Mouse (Mus musculus): ENCODE data around the gene Olfr267.
A peak's percentile ranks its signal among the peaks of the same experiment; 100 is the strongest.

Gene Olfr267

GRCm38 (mm10) chr4:58787616-58788015 is at the start of gene Olfr267:
TSS of gene Olfr267 (minus strand) at chr4:58787716.
- DNase-seq (ENCODE audit: low spot score) = no peak

- no peak for DNase-seq (ENCODE audit: low spot score)
Observed at GRCm38 (mm10) chr4:58832908-58833307, 45.4 kb upstream of the Olfr267 start.

- DNase-seq (ENCODE audit: low spot score) = peak; percentile 64
Observed at GRCm38 (mm10) chr4:58825921-58826320, 38.4 kb upstream of the Olfr267 start.

- no peak for DNase-seq (ENCODE audit: low spot score)
Observed at GRCm38 (mm10) chr4:58786659-58787058, 857 bp downstream of the Olfr267 start.

- no peak for DNase-seq (ENCODE audit: low spot score)
Observed at GRCm38 (mm10) chr4:58763417-58763816, 24.1 kb downstream of the Olfr267 start.

- DNase-seq (ENCODE audit: low spot score) = no peak
Observed at GRCm38 (mm10) chr4:58749510-58749909, 38.0 kb downstream of the Olfr267 start.

GRCm38 (mm10) chr4:58749101-58749500 is 38.4 kb downstream of the Olfr267 start:
- peak; percentile 10 for DNase-seq (ENCODE audit: low spot score)

- no peak for DNase-seq (ENCODE audit: low spot score)
Observed at GRCm38 (mm10) chr4:58745583-58746222, 41.8 kb downstream of the Olfr267 start.

- DNase-seq (ENCODE audit: low spot score) = no peak
Observed at GRCm38 (mm10) chr4:58736867-58737633, 50.5 kb downstream of the Olfr267 start.

Data from ovary, adult 18-20 months (tissue).